In genomic region chr12:70906867-70907266, GRCm38 (mm10) we compare ENCODE assay signal across 15 mouse cellular contexts. TPM values are rescaled to one million over a fixed set of nuclear protein-coding genes. Genes with fewer than 3 reads are reported as not detected.
DNase-seq lines count a peak whose midpoint lies in the region; ATAC-seq lines count a peak whose summit lies in the region.
"Had no signal": no experiment of that assay in that cellular context is flagged by ENCODE, and none has a peak within 500 bp of the region (broad histone marks: within the 10 kb centered on the region; RNA-seq: fewer than 3 reads in every experiment).

No protein-coding gene starts in this region.

- H3K9ac ChIP-seq in heart, embryonic 11.5 days (ENCODE audit: low read depth, low read length) = no peak overlapping the region
- no peak overlapping the region for H3K9ac ChIP-seq in embryonic facial prominence, embryonic 14.5 days (ENCODE audit: low read depth, low read length)
- H3K9ac ChIP-seq: liver, embryonic 12.5 days had no signal

- H3K4me2 ChIP-seq in heart, embryonic 11.5 days = no peak overlapping the region
- H3K4me2 ChIP-seq in embryonic facial prominence, embryonic 14.5 days (ENCODE audit: low read depth, low read length) = no peak overlapping the region
- H3K4me2 ChIP-seq: liver, embryonic 12.5 days had no signal

- H3K27ac ChIP-seq in heart, embryonic 11.5 days (ENCODE audit: low read depth, low read length) = no peak overlapping the region
- H3K27ac ChIP-seq in embryonic facial prominence, embryonic 14.5 days (replicated peaks; ENCODE audit: low read depth, low read length) = 0 out of 2 replicates have a peak overlapping the region, but pooled peaks have one; percentile 16
- H3K27ac ChIP-seq: hindbrain, embryonic 10.5 days; liver, embryonic 12.5 days had no signal

- H3K9me3 ChIP-seq in heart, embryonic 11.5 days (replicated peaks; ENCODE audit: control insufficient read depth, low read length) = no peaks in the 10 kb centered on the region
- H3K9me3 ChIP-seq in embryonic facial prominence, embryonic 14.5 days (ENCODE audit: control insufficient read depth, low read length) = 0 out of 2 replicates have a peak, but pooled peaks cover 9% of the 10 kb centered on the region
- H3K9me3 ChIP-seq: liver, embryonic 12.5 days had no signal

- no peaks in the 10 kb centered on the region; the same call in 1 of the 2 replicates for H3K36me3 ChIP-seq in heart, embryonic 11.5 days (ENCODE audit: control insufficient read depth, insufficient read depth, low read length)
- peaks cover 25% of the 10 kb centered on the region for H3K36me3 ChIP-seq in embryonic facial prominence, embryonic 14.5 days (ENCODE audit: control insufficient read depth, insufficient read depth, low read length)
- H3K36me3 ChIP-seq: liver, embryonic 12.5 days had no signal

- 59% methylated on average over 9 of the region's 9 CpGs for WGBS in heart, embryonic 11.5 days (ENCODE audit: insufficient replicate concordance)
- 59% methylated on average over 9 of the region's 9 CpGs for WGBS in embryonic facial prominence, embryonic 14.5 days
- WGBS in large intestine, adult 2 months = 14% methylated on average over 9 of the region's 9 CpGs

- no peaks in the 10 kb centered on the region for H3K27me3 ChIP-seq in heart, embryonic 11.5 days (ENCODE audit: control insufficient read depth, insufficient read depth, low read length)
- no peaks in the 10 kb centered on the region for H3K27me3 ChIP-seq in embryonic facial prominence, embryonic 14.5 days (replicated peaks; ENCODE audit: control insufficient read depth, insufficient read depth, low read length)

- H3K4me1 ChIP-seq in heart, embryonic 11.5 days (ENCODE audit: control insufficient read depth, insufficient read depth, low read length) = peaks cover 4% of the 10 kb centered on the region; the same call in 1 of the 2 replicates
- no peaks in the 10 kb centered on the region for H3K4me1 ChIP-seq in embryonic facial prominence, embryonic 14.5 days (ENCODE audit: control insufficient read depth, insufficient read depth, low read length)
- H3K4me1 ChIP-seq: liver, embryonic 12.5 days had no signal

- H3K4me3 ChIP-seq in heart, embryonic 11.5 days (ENCODE audit: low read depth, low read length) = no peak overlapping the region
- H3K4me3 ChIP-seq in embryonic facial prominence, embryonic 14.5 days (ENCODE audit: low read depth, low read length) = no peak overlapping the region
- H3K4me3 ChIP-seq: hindbrain, embryonic 10.5 days; liver, embryonic 12.5 days; megakaryocyte, embryonic 14.5 days had no signal

- ATAC-seq in heart, embryonic 11.5 days (replicated peaks; ENCODE audit: insufficient number of reproducible peaks, low FRiP score, low TSS enrichment) = no peak
- ATAC-seq in embryonic facial prominence, embryonic 14.5 days (ENCODE audit: low read depth) = no peak
- ATAC-seq: activated CD4-positive, CD25-positive, alpha-beta regulatory T cell, adult 4 months; forebrain, embryonic 14.5 days; liver, embryonic 12.5 days had no signal

- DNase-seq in heart, adult 8-10 months (ENCODE audit: low spot score) = peak; percentile 68
- peak; percentile 54 for DNase-seq in NIH3T3 (ENCODE audit: low read depth)
- DNase-seq in embryonic facial prominence, embryonic 14.5 days (ENCODE audit: low spot score) = peak; percentile 39
- DNase-seq in large intestine, adult 2 months (ENCODE audit: low read depth, low spot score) = peak; percentile 19
- no peak for DNase-seq in spleen, postnatal 10 days (ENCODE audit: low spot score in 2 of 2)
- no peak for DNase-seq in adrenal gland, adult 2 months
- no peak for DNase-seq in spleen, adult 18-20 months
- DNase-seq: kidney, adult 9 months; right cerebral cortex, adult 18-20 months had no signal

RNA-seq across cellular contexts. Expression of gene Actr10, which starts 30.8 kb away (rescaled TPM):
- total RNA-seq in heart, adult 8-10 months (2022) = 100 to 1,000 TPM; 120 to 137 (median 129) TPM
- polyA plus RNA-seq in heart, embryonic 11.5 days (2014; fragmentation: Nextera tagmentation; extraction: Ambion mirVana) = 201 and 216 TPM in 2 replicates
- polyA plus RNA-seq in embryonic facial prominence, embryonic 14.5 days (2014; fragmentation: Nextera tagmentation; extraction: Ambion mirVana) = 269 and 276 TPM in 2 replicates
- polyA plus RNA-seq in large intestine, adult 2 months (2012; rRNA removed) = 28.1 and 32.0 TPM in 2 replicates
- total RNA-seq in adrenal gland, adult 2 months (2021) = 100 to 1,000 TPM; 192 to 229 TPM
- 7.4 and 11.1 TPM in 2 replicates for polyA plus RNA-seq in adrenal gland, adult 2 months (2012; rRNA removed)

Comparison
In these comparisons a context has a peak if more than half of its experiments do, and no peak if none do; other contexts are left out.
1. DNase-seq: peak in heart, adult 8-10 months (single experiment), NIH3T3 (single experiment), embryonic facial prominence, embryonic 14.5 days (single experiment) and large intestine, adult 2 months (single experiment); none in spleen, postnatal 10 days (0 of 2), adrenal gland, adult 2 months (single experiment) and spleen, adult 18-20 months (0 of 2).